Mouse (Mus musculus) left cerebral cortex, adult 2 months (tissue): ENCODE measurements around the gene Znhit1. TPM values are rescaled to one million over a fixed set of nuclear protein-coding genes. Genes with fewer than 3 reads are reported as not detected.
A peak's percentile ranks its signal among the peaks of the same experiment; 100 is the strongest.

Experiments used
- DNase-seq, 2 experiments: peaks; one replicate each; pipeline ENCODE4 v3.0.0; 2021 to 2022; ENCODE audit warnings: low spot score in 2 of 2, mixed read lengths in 1 of 2; ENCODE audit errors: extremely low spot score in 1 of 2
- H3K27ac ChIP-seq: fragments of 200-600 bp; 2 replicates; pipeline ENCODE4 v1.8.1; 2022
- H3K4me3 ChIP-seq: fragments of 200-600 bp; 2 replicates; pipeline ENCODE4 v1.8.1; 2022
- CTCF ChIP-seq: fragments of 200-600 bp; IDR thresholded peaks from 2 replicates; pipeline ENCODE4 v1.8.1; 2022; ENCODE audit warnings: antibody characterized with exemption, mild to moderate bottlenecking, moderate library complexity
- intact Hi-C: fragments of 180-260 bp; cut with DNase I; formaldehyde crosslinking; loops from one replicate; pipeline ENCODE4 v1.15.1; 2025
- total RNA-seq, 2 experiments: library from RNA; stranded (reverse); gene quantifications; 2 replicates each; pipeline ENCODE4 v1.2.3; 2021

Gene Znhit1
- total RNA-seq, 2 experiments from 2014 or later = 82.0 to 91.0 TPM

DNA sequence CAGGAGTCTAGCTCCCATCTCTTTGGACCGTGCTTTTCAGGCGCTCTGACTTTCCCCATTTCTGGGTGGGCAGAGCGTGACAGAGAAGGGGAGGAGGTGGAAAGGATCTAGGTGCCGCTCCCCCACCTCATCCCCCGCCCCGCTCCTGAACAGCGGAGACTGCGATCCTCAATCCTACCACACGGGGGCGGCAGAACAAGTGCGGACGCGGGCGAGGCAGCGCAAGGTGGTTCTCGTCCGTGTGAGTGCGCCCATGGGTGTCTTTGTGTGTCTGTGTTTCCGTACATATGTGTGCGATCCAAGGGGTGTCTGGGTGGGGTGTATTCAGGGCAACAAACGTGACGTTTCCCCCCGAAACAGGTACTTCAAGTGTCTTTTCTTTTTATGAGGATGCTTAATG, 37.3 kb upstream of the Znhit1 start:
- intact Hi-C loops = loop anchor here (1.0 kb wide), 1 partner anchor 82 kb away; no protein-coding TSS in a partner anchor

DNA sequence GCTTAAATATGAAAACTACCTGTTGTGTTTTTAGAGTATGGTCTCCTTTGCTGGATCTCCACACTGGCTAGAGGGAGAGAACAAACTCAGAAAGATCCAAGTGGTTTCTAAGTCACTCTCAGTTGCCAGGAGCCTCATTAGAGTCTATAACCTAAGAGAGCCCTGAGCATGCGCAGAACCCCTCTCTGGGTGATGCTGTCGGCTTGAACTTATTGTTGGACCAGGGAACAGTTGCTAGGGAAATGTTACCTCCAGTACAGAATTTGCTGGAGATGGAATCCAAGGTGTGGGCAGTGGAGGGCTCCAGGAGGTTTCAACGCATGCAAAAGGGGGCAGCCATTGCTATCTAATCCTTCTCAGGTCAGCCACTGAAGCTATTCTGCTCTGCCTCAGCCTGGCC, 36.5 kb upstream of the Znhit1 start:
- Histone ChIP-seq H3K27ac (no peak overlapping the region), H3K4me3 (no peak overlapping the region)
- TF ChIP-seq CTCF = no peak
- no peak for DNase-seq
- intact Hi-C loops = no loop called here

More for the DNA sequence above, 37.3 kb upstream of the Znhit1 start:
- Histone ChIP-seq H3K4me3 (peak overlapping the region; percentile 30), H3K27ac (0 out of 2 replicates have a peak overlapping the region, but pooled peaks have one; percentile 8)
- DNase-seq = peak; percentile 82 to 93
- peak; percentile 97 for TF ChIP-seq CTCF

DNA sequence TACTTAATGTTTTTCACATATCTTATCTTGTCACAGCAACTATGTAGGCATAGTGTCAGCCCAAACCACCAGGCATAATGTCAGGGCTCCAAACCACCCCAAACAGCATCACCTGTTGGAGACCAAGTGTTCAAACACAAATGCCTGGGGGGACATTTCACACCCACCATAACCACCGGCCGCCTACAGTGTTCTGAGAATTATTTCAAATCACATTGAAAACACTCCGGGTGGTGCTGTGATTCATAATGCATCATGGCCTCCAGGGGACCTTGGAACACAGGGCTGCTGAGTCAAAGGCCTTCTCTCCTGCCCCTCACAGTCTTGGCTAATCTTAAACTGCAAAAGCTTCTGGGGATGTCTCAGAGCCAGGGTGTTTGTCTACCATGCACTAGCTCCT, 28.1 kb upstream of the Znhit1 start:
- intact Hi-C loops = no loop called here
- no peak overlapping the region for H3K27ac ChIP-seq
- TF ChIP-seq CTCF = no peak
- DNase-seq = no peak
- no peak overlapping the region for H3K4me3 ChIP-seq

DNA sequence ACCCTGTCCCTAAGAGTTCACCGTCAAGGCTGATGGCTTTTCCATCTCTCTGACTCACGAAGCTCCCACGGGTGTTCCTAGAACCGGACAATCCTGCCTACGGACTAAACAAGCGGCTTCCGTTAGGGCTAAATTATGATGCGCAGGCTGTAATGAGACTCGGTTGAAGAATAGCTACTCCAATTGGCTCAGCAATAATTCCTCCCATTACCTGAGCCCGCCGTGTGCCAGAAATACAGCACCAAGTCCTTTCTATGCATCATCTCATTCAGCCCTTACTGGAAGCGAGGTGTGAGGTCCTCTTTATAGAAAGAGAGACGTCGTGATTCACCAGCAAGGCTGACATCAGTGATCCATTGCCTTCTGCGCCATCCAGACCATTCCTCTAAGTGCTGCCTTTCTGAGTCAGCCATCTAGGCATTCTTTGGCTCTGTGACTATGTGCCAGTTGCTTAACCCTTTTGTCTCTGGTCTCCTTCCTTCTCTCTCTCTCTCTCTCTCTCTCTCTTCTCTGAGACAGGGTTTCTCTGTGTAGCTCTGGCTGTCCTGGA, 24.7 kb upstream of the Znhit1 start:
- no peak for TF ChIP-seq CTCF
- Histone ChIP-seq H3K27ac (no peak overlapping the region), H3K4me3 (no peak overlapping the region)
- intact Hi-C loops = no loop called here
- no peak for DNase-seq

GRCm38 (mm10) chr5:137009988-137010387, 22.2 kb upstream of the Znhit1 start:
- TF ChIP-seq CTCF = peak; percentile 78
- intact Hi-C loops = no loop called here
- DNase-seq = peak in 1 of 2 experiments; percentile 60
- Histone ChIP-seq H3K4me3 (no peak overlapping the region), H3K27ac (no peak overlapping the region)

DNA sequence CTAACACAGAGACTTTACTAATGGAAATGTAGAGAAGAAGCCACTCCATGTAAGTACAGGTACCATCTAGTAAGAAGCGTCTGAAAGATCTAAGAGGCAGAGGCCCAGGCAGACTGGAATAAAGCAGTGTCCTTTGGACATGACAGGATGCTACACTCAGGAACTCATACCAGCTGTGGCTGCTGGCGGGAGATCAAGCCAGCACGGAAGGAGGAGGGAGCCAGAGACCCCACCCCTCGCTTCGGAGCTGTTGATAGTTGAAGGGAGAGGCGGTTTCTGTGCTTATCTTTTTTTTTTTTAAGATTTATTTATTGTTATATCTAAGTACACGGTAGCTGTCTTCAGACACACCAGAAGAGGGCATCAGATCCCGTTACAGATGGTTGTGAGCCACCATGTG, 19.5 kb upstream of the Znhit1 start:
- DNase-seq = no peak
- Histone ChIP-seq H3K27ac (no peak overlapping the region), H3K4me3 (no peak overlapping the region)
- TF ChIP-seq CTCF = no peak
- intact Hi-C loops = no loop called here

DNA sequence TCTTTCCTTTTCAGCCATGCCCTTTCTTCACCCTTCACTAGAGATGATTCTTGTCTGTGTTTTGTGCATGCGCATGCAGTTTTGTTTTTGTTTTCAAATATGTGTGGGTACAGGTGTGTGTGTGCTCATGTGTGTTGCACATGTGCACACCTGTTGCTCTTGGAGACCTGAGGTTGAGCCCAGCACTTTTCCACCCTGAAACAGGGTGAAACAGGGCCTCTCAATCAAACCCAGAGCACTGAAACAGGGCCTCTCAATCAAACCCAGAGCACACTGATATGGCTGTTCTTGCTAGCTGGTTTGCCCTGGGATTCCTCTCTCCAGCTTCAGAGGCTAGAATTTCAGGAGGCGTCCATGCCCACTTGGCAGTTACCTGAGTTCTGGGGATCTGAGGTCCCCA, 12.8 kb upstream of the Znhit1 start:
- DNase-seq = no peak
- intact Hi-C loops = no loop called here
- Histone ChIP-seq H3K27ac (no peak overlapping the region), H3K4me3 (no peak overlapping the region)
- no peak for TF ChIP-seq CTCF

DNA sequence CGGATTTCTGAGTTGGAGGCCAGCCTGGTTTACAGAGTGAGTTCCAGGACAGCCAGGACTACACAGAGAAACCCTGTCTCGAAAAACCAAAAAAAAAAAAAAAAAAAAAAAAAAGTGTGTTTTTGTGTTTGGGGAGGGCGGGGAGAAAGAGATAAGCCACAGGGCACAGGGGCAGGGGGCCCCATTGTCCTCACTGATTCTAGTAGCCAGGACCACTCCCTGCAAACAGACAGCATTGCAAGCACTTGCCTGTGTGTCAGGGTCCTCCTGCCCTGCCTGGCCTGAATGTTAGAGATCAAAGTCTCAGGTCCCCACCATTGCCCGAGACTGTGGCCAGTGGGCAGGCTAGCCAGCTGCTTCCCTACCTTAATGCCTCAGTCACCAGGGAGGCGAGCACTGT, 11.6 kb upstream of the Znhit1 start:
- TF ChIP-seq CTCF = no peak
- Histone ChIP-seq H3K4me3 (no peak overlapping the region), H3K27ac (no peak overlapping the region)
- DNase-seq = no peak
- intact Hi-C loops = no loop called here

DNA sequence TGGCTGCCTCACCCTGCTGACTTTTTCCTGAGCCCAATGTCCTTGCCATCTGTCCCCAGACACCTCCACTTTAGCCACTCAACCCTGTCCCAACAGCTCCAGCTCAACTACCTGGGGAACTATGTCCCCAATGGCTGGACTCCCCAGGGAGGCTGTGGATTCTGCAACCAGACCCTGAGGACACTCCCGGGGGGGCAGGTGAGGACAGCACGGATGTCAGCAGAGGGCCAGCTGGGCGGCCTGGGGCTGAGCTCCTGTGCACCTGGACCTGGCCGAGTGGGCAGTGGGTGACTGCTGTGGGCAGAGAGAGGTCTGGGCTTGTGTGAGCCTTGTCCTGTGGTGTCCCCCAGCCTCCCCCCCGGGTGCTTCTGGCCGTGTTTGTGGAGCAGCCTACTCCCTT, 2.0 kb upstream of the Znhit1 start:
- intact Hi-C loops = loop anchor here (10.0 kb wide), 1 partner anchor 615 kb away; the partner anchor contains the start of gene Mospd3
- DNase-seq = no peak

DNA sequence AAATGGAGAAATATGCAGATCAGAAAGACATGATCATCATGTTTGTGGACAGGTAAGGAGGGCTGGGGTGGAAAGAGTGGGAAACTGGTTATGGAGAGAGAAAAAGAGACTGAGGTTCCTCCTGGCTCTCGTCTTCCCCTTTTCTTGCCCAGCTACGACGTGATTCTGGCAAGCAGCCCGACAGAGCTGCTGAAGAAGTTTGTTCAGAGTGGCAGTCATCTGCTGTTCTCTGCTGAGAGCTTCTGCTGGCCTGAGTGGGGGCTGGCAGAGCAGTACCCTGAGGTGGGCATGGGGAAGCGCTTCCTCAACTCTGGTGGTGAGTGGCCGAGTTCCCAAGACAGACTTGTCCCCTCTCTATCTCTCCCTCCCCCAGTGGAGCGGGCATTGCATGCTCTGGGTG, 599 bp upstream of the Znhit1 start:
- peak overlapping the region; percentile 76 for H3K4me3 ChIP-seq
- intact Hi-C loops = loop anchor here (10.0 kb wide), 1 partner anchor 616 kb away; the partner anchor contains the start of gene Mospd3
- DNase-seq = no peak
- H3K27ac ChIP-seq = no peak overlapping the region
- TF ChIP-seq CTCF = no peak

More for the DNA sequence above, 2.0 kb upstream of the Znhit1 start:
- TF ChIP-seq CTCF = no peak
- Histone ChIP-seq H3K4me3 (no peak overlapping the region), H3K27ac (no peak overlapping the region)

- H3K27ac ChIP-seq = peak overlapping the region; percentile 98
- TF ChIP-seq CTCF = no peak
- H3K4me3 ChIP-seq = peak overlapping the region; percentile 76
- DNase-seq = peak; percentile 73 to 78
- intact Hi-C loops = loop anchor here (10.0 kb wide), 1 partner anchor 617 kb away; the partner anchor contains the start of gene Mospd3
Observed at GRCm38 (mm10) chr5:136987138-136987933, 485 bp downstream of the Znhit1 start.

GRCm38 (mm10) chr5:136986695-136987137, 1.1 kb downstream of the Znhit1 start, which contains the start of gene Plod3:
Gene Plod3 (plus strand): TSS chr5:136987019.
- peak; percentile 93 to 96 for DNase-seq
- TF ChIP-seq CTCF = no peak; the same call in 1 of the 2 replicates
- Histone ChIP-seq H3K4me3 (peak within 1 kb of the TSS; percentile 76), H3K27ac (peak within 1 kb of the TSS; percentile 98)
- intact Hi-C loops = loop anchor here (1.0 to 10.0 kb wide), 3 partner anchors 24 to 618 kb away; partner anchors contain the start of gene Mospd3
